Mouse (Mus musculus) heart, embryonic 10.5 days (tissue): Measurements from ENCODE around the gene Csrnp3. TPM values are rescaled to one million over a fixed set of nuclear protein-coding genes. Genes with fewer than 3 reads are reported as not detected.

ENCODE experiments used
- DNase-seq: peaks from one replicate; pipeline ENCODE4 v3.0.0-alpha.2; 2017; ENCODE audit warnings: low spot score
- H3K27ac ChIP-seq: fragments of 300-500 bp; sonication (generic); 2 replicates; pipeline ENCODE4 v1.5.1; 2016; ENCODE audit warnings: mild to moderate bottlenecking
- H3K27me3 ChIP-seq: fragments of 300-500 bp; sonication (generic); 2 replicates; pipeline ENCODE4 v1.6.1; 2016; ENCODE audit warnings: mild to moderate bottlenecking; ENCODE audit not compliant: poor library complexity, insufficient read depth, severe bottlenecking
- H3K36me3 ChIP-seq: fragments of 300-500 bp; sonication (generic); 2 replicates; pipeline ENCODE4 v1.6.1; 2016; ENCODE audit warnings: mild to moderate bottlenecking, moderate library complexity
- H3K4me1 ChIP-seq: fragments of 300-500 bp; sonication (generic); 2 replicates; pipeline ENCODE4 v1.6.1; 2016; ENCODE audit warnings: mild to moderate bottlenecking
- H3K4me3 ChIP-seq: fragments of 300-500 bp; sonication (generic); 2 replicates; pipeline ENCODE4 v1.5.1; 2016; ENCODE audit warnings: mild to moderate bottlenecking, moderate library complexity
- H3K9me3 ChIP-seq: fragments of 300-500 bp; sonication (generic); 2 replicates; pipeline ENCODE4 v1.6.1; 2016; ENCODE audit warnings: mild to moderate bottlenecking, moderate library complexity
- WGBS: fragments of 180-500 bp; shearing (Covaris S2); methylation state at CpG from one replicate; pipeline ENCODE4 v1.1.7; 2016; 5-methylcytosine and 5-hydroxymethylcytosine counted together
- polyA plus RNA-seq: library from polyadenylated mRNA; unstranded; fragments of >200 nt; fragmentation: Nextera tagmentation; extraction: Ambion mirVana; gene quantifications from 2 replicates; pipeline ENCODE4 v1.2.1, GENCODE M21; 2016

Gene Csrnp3
- polyA plus RNA-seq, 1 experiment from 2014 or later, result 2.2 TPM

DNA sequence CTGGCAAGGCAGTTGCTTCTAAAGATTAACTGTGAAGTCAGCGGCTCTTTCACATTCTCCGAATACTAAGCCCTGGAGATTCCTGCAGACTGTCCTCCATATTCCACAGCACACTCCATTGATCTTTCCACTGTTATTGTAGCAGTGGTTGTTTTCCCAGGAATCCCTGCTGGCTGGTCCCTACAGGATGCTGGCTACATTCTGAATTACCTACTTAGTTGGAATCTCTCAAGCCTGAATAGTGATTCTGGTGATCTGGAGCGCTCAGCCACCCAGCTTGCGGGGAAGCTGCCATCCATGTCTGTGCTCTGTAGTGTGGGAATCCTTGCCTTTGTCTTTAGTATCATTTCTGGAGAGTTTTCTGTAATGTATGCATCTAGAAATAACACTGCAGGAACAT is 51.5 kb downstream of the Csrnp3 start:
- Histone ChIP-seq H3K9me3 (no peaks in the 10 kb centered on the region), H3K4me3 (peak overlapping the region; percentile 6; the same call in 1 of the 2 replicates), H3K36me3 (no peaks in the 10 kb centered on the region), H3K27me3 (no peaks in the 10 kb centered on the region), H3K4me1 (0 out of 2 replicates have a peak, but pooled peaks cover 7% of the 10 kb centered on the region), H3K27ac (no peak overlapping the region)
- WGBS, result 47% methylated on average over 4 of the region's 4 CpGs
- DNase-seq, result no peak

DNA sequence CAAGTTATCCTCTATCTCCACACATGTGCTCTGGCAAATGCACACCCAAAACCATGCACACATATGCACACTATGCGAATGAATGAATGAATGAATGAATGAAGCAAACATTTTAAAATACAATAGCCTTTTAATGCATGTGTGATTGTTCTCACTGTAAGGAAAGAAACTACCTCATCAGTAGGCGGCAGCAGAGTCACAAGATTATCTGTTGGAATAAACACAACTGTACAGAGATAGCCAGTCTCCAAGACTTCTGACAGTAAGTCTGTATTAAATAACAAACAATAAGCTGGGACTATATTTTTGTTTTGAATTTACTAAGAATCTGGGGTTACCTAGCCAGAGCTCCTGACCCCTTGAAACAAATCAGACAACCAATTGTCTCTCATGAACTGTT is 53.9 kb downstream of the Csrnp3 start:
- Histone ChIP-seq H3K9me3 (no peaks in the 10 kb centered on the region), H3K4me3 (no peak overlapping the region), H3K4me1 (0 out of 2 replicates have a peak, but pooled peaks cover 7% of the 10 kb centered on the region), H3K27ac (no peak overlapping the region), H3K27me3 (no peaks in the 10 kb centered on the region), H3K36me3 (no peaks in the 10 kb centered on the region)
- WGBS, result 74% methylated on average over 2 of the region's 2 CpGs
- DNase-seq, result no peak

DNA sequence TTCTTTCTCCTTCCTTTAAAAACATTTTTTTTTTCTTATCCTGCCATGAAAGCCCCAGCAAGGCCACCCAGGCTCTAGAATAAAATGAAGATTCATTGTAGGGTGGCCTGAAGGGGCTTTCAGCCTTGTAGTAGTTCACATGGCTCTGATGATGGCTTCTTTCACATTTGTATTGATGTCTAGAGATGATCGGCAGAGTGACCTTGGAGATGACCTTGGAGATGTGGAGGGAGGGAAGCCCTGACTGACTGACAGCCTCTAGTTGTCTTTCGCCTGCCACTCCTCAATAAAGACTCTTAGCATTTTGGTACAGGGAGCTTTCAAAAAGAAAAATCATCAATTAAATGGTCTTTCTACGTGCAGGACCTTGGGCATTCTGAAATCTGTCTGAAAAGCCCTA is 63.0 kb downstream of the Csrnp3 start:
- H3K27me3 ChIP-seq, result peaks cover 12% of the 10 kb centered on the region; the same call in 1 of the 2 replicates

DNA sequence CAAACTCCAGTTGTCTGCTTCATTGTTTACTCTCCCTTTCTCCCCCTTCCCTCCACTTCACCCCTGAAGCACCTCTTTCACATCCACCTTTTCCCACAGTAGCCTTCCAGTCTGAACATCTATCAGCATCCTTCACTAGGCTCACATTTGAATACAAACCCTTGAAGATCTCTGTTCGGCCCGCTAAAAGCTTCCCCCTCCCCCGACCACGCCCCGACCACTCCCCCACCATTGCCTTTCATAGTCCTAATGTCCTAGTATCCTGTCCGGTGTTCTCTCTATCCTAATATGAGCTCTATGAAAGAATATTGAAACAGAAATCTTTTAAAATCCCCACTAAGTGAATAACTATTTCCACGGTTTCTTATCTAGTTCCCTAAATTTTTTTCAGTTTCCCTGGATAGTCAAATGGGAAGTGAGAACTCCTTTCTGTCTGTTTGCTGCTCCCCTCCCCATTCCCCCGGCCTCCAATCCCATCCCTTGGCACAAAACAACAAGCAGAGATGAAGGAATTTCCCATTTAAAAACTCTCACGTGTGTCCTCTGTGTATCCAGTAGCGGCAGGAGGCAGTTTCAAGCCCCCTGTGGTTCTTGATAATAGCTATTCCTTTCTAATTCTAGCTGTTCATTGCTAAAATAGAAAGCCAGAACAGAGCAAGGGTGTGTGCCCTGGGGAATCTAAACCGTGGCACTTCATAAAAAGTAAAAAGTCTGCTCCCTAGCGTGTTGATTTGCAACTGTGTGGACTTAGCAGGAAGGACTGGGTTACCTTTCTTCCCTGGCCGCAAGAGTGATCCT is 64.4 kb downstream of the Csrnp3 start:
- 18% methylated on average over 13 of the region's 13 CpGs for WGBS
- Histone ChIP-seq H3K27ac (no peak overlapping the region), H3K36me3 (no peaks in the 10 kb centered on the region), H3K9me3 (no peaks in the 10 kb centered on the region), H3K27me3 (peaks cover 12% of the 10 kb centered on the region; the same call in 1 of the 2 replicates), H3K4me3 (peak overlapping the region; percentile 43), H3K4me1 (peaks cover 9% of the 10 kb centered on the region; the same call in 1 of the 2 replicates)
- no peak for DNase-seq

More for the DNA sequence above, 63.0 kb downstream of the Csrnp3 start:
- H3K36me3 ChIP-seq, result no peaks in the 10 kb centered on the region
- no peak for DNase-seq
- no peaks in the 10 kb centered on the region for H3K9me3 ChIP-seq
- peaks cover 9% of the 10 kb centered on the region; the same call in 1 of the 2 replicates for H3K4me1 ChIP-seq
- H3K27ac ChIP-seq, result no peak overlapping the region
- 70% methylated on average over 3 of the region's 3 CpGs for WGBS
- H3K4me3 ChIP-seq, result no peak overlapping the region

DNA sequence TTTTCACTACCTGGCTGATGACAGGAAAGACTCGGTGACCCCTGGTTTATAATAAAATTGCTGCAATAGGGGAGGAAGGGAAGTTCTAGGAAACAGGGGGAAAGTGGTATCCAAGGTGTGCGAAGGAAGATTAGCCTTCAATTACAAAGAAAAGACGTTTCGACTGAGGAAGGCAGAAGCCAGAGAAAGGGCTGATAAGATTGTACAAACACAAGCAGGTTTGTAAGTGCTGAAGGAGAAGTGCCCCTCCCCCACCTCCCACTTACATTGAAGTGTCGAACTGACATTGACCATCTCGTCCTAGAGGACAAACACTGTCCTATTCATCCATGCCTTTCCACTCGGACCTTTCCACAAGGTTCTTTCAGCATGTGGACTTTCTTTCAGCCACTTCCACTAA is 70.4 kb downstream of the Csrnp3 start:
- H3K27me3 ChIP-seq, result peaks cover 12% of the 10 kb centered on the region; the same call in 1 of the 2 replicates
- 0 out of 2 replicates have a peak overlapping the region, but pooled peaks have one; percentile 12 for H3K4me3 ChIP-seq
- H3K27ac ChIP-seq, result peak overlapping the region; percentile 56; the same call in 1 of the 2 replicates
- WGBS, result 15% methylated on average over 7 of the region's 7 CpGs
- H3K9me3 ChIP-seq, result no peaks in the 10 kb centered on the region
- no peak for DNase-seq
- H3K4me1 ChIP-seq, result peaks cover 11% of the 10 kb centered on the region
- H3K36me3 ChIP-seq, result no peaks in the 10 kb centered on the region

DNA sequence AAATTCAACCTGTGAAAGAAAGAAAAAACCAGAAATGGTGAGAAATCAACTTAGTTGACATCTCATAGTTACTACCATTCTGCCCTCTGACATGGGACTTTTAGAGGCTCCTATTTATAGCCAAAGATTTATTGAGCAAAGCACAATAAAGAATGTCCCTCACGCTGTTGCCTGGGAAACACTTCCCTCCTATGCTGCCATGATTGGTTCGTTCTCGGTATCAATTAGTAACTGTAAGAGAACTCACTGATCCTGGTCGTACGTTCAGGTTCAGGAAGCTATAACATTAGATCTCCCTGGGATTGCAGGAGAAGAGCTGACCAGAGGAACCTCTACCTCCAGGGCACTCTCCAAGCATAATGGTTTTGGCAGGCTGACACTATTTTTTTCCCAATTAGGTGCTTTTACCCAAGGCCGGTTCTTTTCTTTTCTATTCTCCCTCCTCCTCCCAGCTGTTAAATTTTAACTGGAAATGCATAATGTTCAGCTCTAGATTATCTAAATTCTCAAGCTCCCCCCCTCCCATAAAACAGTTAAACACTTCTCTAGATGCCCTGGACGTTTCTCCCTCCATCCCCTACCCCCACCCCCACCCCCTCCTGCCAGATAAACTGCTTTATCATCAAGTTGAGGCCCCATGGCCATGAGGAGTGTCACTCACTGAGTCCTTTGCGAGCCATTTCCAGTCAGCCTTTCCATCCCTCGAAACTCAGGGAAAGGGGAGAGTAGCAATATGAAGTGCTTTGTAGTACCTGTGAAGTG is 75.3 kb downstream of the Csrnp3 start:
- DNase-seq, result no peak
- Histone ChIP-seq H3K27ac (no peak overlapping the region), H3K4me1 (peaks cover 14% of the 10 kb centered on the region), H3K4me3 (no peak overlapping the region), H3K27me3 (no peaks in the 10 kb centered on the region), H3K36me3 (no peaks in the 10 kb centered on the region), H3K9me3 (no peaks in the 10 kb centered on the region)
- WGBS, result 39% methylated on average over 9 of the region's 9 CpGs

DNA sequence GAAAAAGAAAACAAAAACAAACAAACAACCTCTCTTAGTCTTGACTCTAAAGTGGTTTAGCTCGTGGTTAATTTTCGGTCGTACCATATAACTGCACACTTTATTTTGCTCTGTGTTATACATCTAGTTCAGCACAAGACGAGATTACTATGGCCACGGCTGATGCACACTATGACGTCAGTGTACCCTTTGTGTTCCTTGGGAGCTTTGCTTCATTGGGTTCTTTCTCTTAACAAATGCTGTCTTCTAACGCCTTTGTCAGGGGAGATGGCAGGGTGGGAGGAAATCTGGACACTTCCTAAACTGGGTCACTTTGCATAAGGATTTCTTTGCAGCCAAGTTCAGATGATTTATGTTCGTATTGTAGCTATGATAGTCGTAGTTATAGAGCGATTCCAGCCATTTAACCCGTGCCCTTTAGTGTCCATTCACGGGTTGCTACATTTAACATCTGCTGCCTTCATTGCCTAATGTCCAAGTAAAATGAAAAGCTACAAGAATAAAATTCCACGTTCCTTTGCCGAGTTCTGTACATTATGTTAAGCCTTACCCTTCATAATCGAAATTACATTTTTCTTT is 79.9 kb downstream of the Csrnp3 start:
- WGBS, result 87% methylated on average over 15 of the region's 15 CpGs
- no peak overlapping the region for H3K4me3 ChIP-seq

DNA sequence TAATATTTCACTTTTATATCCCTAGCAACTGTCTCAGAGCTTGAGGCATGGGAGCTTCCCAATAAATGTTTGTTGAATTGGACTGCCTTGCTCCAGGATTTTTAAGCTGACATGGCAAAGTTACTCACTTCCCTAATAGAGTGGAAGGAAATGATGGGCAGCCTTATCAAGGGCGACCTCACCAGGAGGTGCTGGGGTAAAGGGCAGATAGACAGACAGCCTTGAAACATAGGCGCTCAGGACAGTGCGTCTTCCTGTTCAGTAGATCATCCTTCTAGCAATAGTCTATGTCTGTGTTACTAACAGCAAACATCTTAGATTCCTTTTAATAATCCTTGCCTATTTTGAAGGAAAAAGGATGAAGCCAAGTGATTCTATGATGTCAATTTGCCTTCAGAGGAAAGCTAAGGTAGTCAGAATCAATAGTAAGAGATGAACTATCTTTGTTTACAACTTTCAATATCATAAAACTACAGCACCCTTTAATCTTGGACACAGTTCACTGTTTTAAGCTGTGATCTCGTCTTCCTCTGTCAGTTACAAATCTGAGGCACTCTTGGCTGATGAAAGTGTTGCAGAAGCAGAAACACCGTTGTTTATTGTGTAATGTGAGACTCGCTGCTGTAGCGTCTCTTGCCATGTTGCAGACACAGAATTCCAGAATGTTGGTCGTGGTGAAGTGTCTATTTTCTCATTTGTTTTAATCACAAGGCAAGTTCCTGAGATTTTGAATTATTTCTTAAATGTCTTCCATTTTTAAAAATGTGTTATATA is 81.6 kb downstream of the Csrnp3 start:
- Histone ChIP-seq H3K27ac (no peak overlapping the region), H3K4me3 (no peak overlapping the region), H3K36me3 (no peaks in the 10 kb centered on the region), H3K9me3 (no peaks in the 10 kb centered on the region), H3K4me1 (no peaks in the 10 kb centered on the region), H3K27me3 (no peaks in the 10 kb centered on the region)
- 60% methylated on average over 8 of the region's 8 CpGs for WGBS
- no peak for DNase-seq

More for the DNA sequence above, 79.9 kb downstream of the Csrnp3 start:
- Histone ChIP-seq H3K4me1 (peaks cover 8% of the 10 kb centered on the region), H3K36me3 (no peaks in the 10 kb centered on the region), H3K27ac (no peak overlapping the region), H3K9me3 (no peaks in the 10 kb centered on the region), H3K27me3 (no peaks in the 10 kb centered on the region)
- no peak for DNase-seq

DNA sequence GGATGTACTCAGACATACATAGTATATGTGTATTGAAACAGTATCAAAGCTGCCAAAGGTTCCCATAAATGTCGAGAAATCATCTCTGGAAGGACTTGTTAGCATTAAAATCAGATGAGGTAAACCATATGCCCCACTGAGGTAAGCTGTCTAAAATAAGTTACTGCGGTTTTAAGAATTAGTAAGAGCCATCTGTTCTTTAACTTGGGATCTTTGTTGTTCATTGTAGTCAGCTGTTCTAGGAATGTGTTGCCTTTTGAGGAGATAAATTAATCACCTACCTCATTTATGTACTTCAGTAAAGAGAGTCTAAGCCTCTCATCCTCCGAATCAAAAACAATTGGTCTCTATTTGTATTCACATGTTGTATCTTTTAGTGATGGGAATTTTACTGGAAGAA is 83.7 kb downstream of the Csrnp3 start:
- H3K36me3 ChIP-seq, result no peaks in the 10 kb centered on the region
- WGBS, result 71% methylated on average over 3 of the region's 3 CpGs
- H3K27me3 ChIP-seq, result no peaks in the 10 kb centered on the region
- no peaks in the 10 kb centered on the region for H3K4me1 ChIP-seq
- H3K27ac ChIP-seq, result no peak overlapping the region
- no peak for DNase-seq
- no peaks in the 10 kb centered on the region for H3K9me3 ChIP-seq
- H3K4me3 ChIP-seq, result no peak overlapping the region

DNA sequence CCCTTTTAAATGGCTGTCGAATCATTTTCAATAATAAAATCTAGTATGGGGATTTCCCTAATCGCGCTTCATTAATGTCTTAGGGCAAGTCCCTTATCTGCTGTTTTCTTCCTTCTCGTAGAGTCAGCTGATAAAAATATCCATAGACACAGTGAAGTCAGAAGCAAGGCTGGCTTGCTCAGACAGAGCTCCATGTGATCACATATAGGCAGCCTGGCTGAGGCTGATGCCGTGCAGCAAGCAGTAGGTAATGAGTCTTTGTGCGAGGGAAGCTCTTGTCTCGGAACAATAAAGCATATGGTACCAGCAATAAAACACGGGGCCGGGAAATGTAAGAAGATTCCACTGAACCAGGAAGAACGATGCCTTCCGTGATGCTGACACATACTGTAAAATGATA is 84.4 kb downstream of the Csrnp3 start:
- Histone ChIP-seq H3K4me3 (no peak overlapping the region), H3K36me3 (no peaks in the 10 kb centered on the region), H3K4me1 (no peaks in the 10 kb centered on the region), H3K27ac (no peak overlapping the region), H3K27me3 (no peaks in the 10 kb centered on the region), H3K9me3 (no peaks in the 10 kb centered on the region)
- DNase-seq, result no peak
- WGBS, result 56% methylated on average over 11 of the region's 11 CpGs

DNA sequence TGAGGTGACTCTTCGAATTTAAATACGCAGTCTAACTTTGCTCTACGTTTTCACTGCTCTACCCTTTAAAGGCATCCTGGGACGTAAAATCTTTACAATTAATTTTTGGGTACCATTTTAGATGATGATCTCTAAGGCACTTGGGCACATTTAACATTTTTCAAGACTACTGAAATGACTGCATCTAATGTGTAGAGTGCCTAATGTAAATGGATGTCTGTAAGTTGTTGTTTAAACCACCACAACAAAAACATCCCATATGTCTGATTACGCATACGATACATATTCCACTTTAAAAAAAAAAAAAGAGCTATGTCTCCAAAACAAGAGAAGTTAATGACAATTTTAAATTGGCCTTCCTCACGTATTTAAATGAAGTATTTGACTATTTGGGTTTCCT is 85.7 kb downstream of the Csrnp3 start:
- Histone ChIP-seq H3K27ac (peak overlapping the region; percentile 82), H3K4me1 (no peaks in the 10 kb centered on the region), H3K9me3 (no peaks in the 10 kb centered on the region), H3K27me3 (no peaks in the 10 kb centered on the region), H3K4me3 (peak overlapping the region; percentile 67), H3K36me3 (no peaks in the 10 kb centered on the region)
- no peak for DNase-seq
- 62% methylated on average over 7 of the region's 7 CpGs for WGBS

DNA sequence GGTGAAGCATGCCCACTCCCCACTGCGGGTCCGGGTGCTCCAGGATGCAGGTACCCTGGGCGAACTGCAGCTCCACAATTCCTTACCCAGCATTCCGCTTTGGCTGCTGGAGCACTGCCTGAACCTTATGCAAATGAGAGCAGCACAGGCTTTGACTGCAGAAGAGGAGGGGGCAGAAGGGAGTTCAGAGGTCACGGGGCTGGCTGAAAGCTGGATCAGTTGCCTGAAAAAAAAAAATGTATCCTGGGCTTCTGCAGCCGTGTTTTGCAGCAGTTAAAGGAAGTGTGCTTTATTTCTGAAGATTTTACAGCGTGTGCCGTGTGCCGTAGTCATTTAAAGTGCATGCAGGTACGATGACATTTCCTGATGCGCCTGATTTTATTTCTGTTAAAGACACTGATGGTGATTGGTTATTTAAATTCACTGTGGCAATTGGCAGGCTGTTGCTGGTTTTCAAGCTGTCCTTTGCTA is 86.3 kb downstream of the Csrnp3 start:
- H3K4me1 ChIP-seq, result no peaks in the 10 kb centered on the region
- H3K27me3 ChIP-seq, result no peaks in the 10 kb centered on the region
- H3K36me3 ChIP-seq, result no peaks in the 10 kb centered on the region
- no peaks in the 10 kb centered on the region for H3K9me3 ChIP-seq
- 3% methylated on average over 11 of the region's 11 CpGs for WGBS
- peak overlapping the region; percentile 82 for H3K27ac ChIP-seq
- DNase-seq, result peak; percentile 91
- H3K4me3 ChIP-seq, result peak overlapping the region; percentile 67
